ENCODE assay signal across 25 mouse cellular contexts in genomic region chr10:3644111-3644510, GRCm38 (mm10).
"Had no signal": no experiment of that assay in that cellular context is flagged by ENCODE, and none has a peak within 500 bp of the region (broad histone marks: within the 10 kb centered on the region; RNA-seq: fewer than 3 reads in every experiment).

No protein-coding gene starts in this region.

- H3K4me3 ChIP-seq: gastrocnemius, adult 2 months; heart, adult 2 months; heart, embryonic 12.5 days; hindbrain, embryonic 10.5 days; hindbrain, embryonic 12.5 days; intestine, embryonic 15.5 days; layer of hippocampus, adult 2 months; left cerebral cortex, adult 2 months; limb, embryonic 10.5 days; limb, embryonic 12.5 days had no signal

- ATAC-seq: hindbrain, embryonic 16.5 days; inflammation-experienced regulatory T-cells, adult 6 months; intestine, embryonic 15.5 days; intestine, postnatal 0 days had no signal

- DNase-seq: gastrocnemius, adult 2 months; gastrocnemius, postnatal 10 days; gastrocnemius, postnatal 25 days; heart, adult 2 months; heart, postnatal 10 days; heart, postnatal 4 days; kidney, adult 2 months; kidney, adult 9 months; kidney, postnatal 10 days; kidney, postnatal 25 days; kidney, postnatal 4 days; liver had no signal

- H3K9ac ChIP-seq: heart, embryonic 12.5 days; hindbrain, embryonic 12.5 days; hindbrain, embryonic 14.5 days; intestine, embryonic 15.5 days; limb, embryonic 12.5 days had no signal

- H3K36me3 ChIP-seq: heart, embryonic 12.5 days; hindbrain, embryonic 10.5 days; hindbrain, embryonic 12.5 days; intestine, embryonic 15.5 days; limb, embryonic 10.5 days; limb, embryonic 12.5 days had no signal

- H3K4me1 ChIP-seq: heart, embryonic 12.5 days; hindbrain, embryonic 10.5 days; hindbrain, embryonic 12.5 days; intestine, embryonic 15.5 days; limb, embryonic 10.5 days; limb, embryonic 12.5 days had no signal

- H3K27me3 ChIP-seq: heart, embryonic 12.5 days; hindbrain, embryonic 12.5 days; intestine, embryonic 15.5 days; limb, embryonic 12.5 days had no signal

- H3K4me2 ChIP-seq: heart, embryonic 12.5 days; hindbrain, embryonic 12.5 days; hindbrain, embryonic 14.5 days; intestine, embryonic 15.5 days; limb, embryonic 12.5 days; liver, embryonic 11.5 days had no signal

- H3K27ac ChIP-seq: hindbrain, embryonic 10.5 days; hindbrain, embryonic 12.5 days; hindbrain, embryonic 14.5 days; intestine, embryonic 15.5 days; layer of hippocampus, adult 2 months; left cerebral cortex, adult 2 months; limb, embryonic 10.5 days; limb, embryonic 12.5 days had no signal

- H3K9me3 ChIP-seq: heart, embryonic 12.5 days; hindbrain, embryonic 10.5 days; hindbrain, embryonic 12.5 days; intestine, embryonic 15.5 days; limb, embryonic 10.5 days; limb, embryonic 12.5 days had no signal
